Mouse (Mus musculus) cortical plate, adult 2 months (tissue): ENCODE measurements around the gene Ywhaq.

ENCODE experiments used
- CTCF ChIP-seq: fragments of 200-500 bp; IDR thresholded peaks from 2 replicates; pipeline ENCODE4 v1.5.1; 2011; ENCODE audit warnings: mild to moderate bottlenecking, control low read depth, low read length; ENCODE audit not compliant: insufficient read depth; ENCODE audit errors: extremely low read depth
- POLR2A ChIP-seq: fragments of 200-500 bp; IDR thresholded peaks from 2 replicates; pipeline ENCODE4 v1.6.1; 2011; ENCODE audit warnings: mild to moderate bottlenecking, low read length, control low read depth; ENCODE audit not compliant: insufficient read depth; ENCODE audit errors: extremely low read depth

GRCm38 (mm10) chr12:21370035-21370611, 47.3 kb downstream of the Ywhaq start:
- TF ChIP-seq POLR2A (no peak), CTCF (no peak)
